Mouse (Mus musculus) embryonic facial prominence, embryonic 13.5 days (tissue): ENCODE results near the gene Gimap7. TPM values are rescaled to one million over a fixed set of nuclear protein-coding genes. Genes with fewer than 3 reads are reported as not detected.

ENCODE experiments used
- polyA plus RNA-seq: library from polyadenylated mRNA; unstranded; fragments of >200 nt; fragmentation: Nextera tagmentation; extraction: Ambion mirVana; gene quantifications from 2 replicates; pipeline ENCODE4 v1.2.1, GENCODE M21; 2015

The Gimap7 gene
- polyA plus RNA-seq, 1 experiment from 2014 or later: not detected

Other genes starting within 250 kb of the Gimap7 start
- gene Atp6v0e2, start 181.0 kb upstream of the Gimap7 start, polyA plus RNA-seq: 13.4 and 13.9 TPM in 2 replicates
- 10.5 and 10.8 TPM in 2 replicates for gene Lrrc61, start 163.8 kb upstream of the Gimap7 start, polyA plus RNA-seq
- gene Rarres2, start 145.8 kb upstream of the Gimap7 start, polyA plus RNA-seq: 4.5 and 5.5 TPM in 2 replicates
- gene Gm45021, start 129.0 kb upstream of the Gimap7 start, polyA plus RNA-seq: not detected in 2 replicates
- gene Repin1, start 124.7 kb upstream of the Gimap7 start, polyA plus RNA-seq: 23.0 and 24.2 TPM in 2 replicates
- gene Gm44965, start 124.7 kb upstream of the Gimap7 start, polyA plus RNA-seq: 1.2 TPM in 1 of 2 replicates, not detected in the other
- gene Zfp775, start 116.6 kb upstream of the Gimap7 start, polyA plus RNA-seq: 5.4 and 9.8 TPM in 2 replicates
- gene AI854703, start 91.9 kb upstream of the Gimap7 start, polyA plus RNA-seq: 1.3 and 1.5 TPM in 2 replicates
- gene Gimap8, start 71.4 kb upstream of the Gimap7 start, polyA plus RNA-seq: 0.46 and 0.98 TPM in 2 replicates
- gene Gimap9, start 42.5 kb upstream of the Gimap7 start, polyA plus RNA-seq: 13.6 and 17.1 TPM in 2 replicates
- gene Gimap4, start 34.1 kb upstream of the Gimap7 start, polyA plus RNA-seq: 10.9 and 11.4 TPM in 2 replicates
- gene Gimap6, start 10.4 kb upstream of the Gimap7 start, polyA plus RNA-seq: 15.5 and 20.3 TPM in 2 replicates
- gene Gm28053, start within 50 bp of the Gimap7 start, polyA plus RNA-seq: 1.4 and 1.6 TPM in 2 replicates
- gene Gimap1, start 20.4 kb downstream of the Gimap7 start, polyA plus RNA-seq: 8.0 and 9.0 TPM in 2 replicates
- gene Gimap5, start 27.6 kb downstream of the Gimap7 start, polyA plus RNA-seq: 2.3 and 3.8 TPM in 2 replicates
- not detected in 2 replicates for gene Gimap3, start 52.2 kb downstream of the Gimap7 start, polyA plus RNA-seq
- 49.3 and 51.9 TPM in 2 replicates for gene Tmem176a, start 122.3 kb downstream of the Gimap7 start, polyA plus RNA-seq
- 171 and 177 TPM in 2 replicates for gene Tmem176b, start 122.9 kb downstream of the Gimap7 start, polyA plus RNA-seq
- 1.2 TPM in 1 of 2 replicates, not detected in the other for gene Aoc1, start 154.3 kb downstream of the Gimap7 start, polyA plus RNA-seq
- gene 1600015I10Rik, start 211.3 kb downstream of the Gimap7 start, polyA plus RNA-seq: not detected in 2 replicates